Mouse (Mus musculus) lung, embryonic 15.5 days (tissue): Measurements from ENCODE around the gene Dpf2. TPM values are rescaled to one million over a fixed set of nuclear protein-coding genes. Genes with fewer than 3 reads are reported as not detected.
A peak's percentile ranks its signal among the peaks of the same experiment; 100 is the strongest.

Experiments used
- ATAC-seq: fragments of 200-750 bp; cut with Nextera tagmentation; 2 replicates; pipeline ENCODE4 v1.8.0; 2017; ENCODE audit warnings: moderate number of reproducible peaks, borderline replicate concordance; ENCODE audit not compliant: low FRiP score, low TSS enrichment; ENCODE audit errors: extremely low read depth
- H3K27ac ChIP-seq: fragments of 300-500 bp; sonication (generic); 2 replicates; pipeline ENCODE4 v1.5.1; 2015; ENCODE audit warnings: moderate library complexity, mild to moderate bottlenecking, inconsistent platforms
- H3K27me3 ChIP-seq: fragments of 300-500 bp; sonication (generic); 2 replicates; pipeline ENCODE4 v1.6.1; 2015; ENCODE audit warnings: inconsistent platforms
- H3K36me3 ChIP-seq: fragments of 300-500 bp; sonication (generic); 2 replicates; pipeline ENCODE4 v1.6.1; 2015; ENCODE audit warnings: inconsistent platforms
- H3K4me1 ChIP-seq: fragments of 300-500 bp; sonication (generic); 2 replicates; pipeline ENCODE4 v1.6.1; 2015; ENCODE audit warnings: inconsistent platforms
- H3K4me2 ChIP-seq: fragments of 300-500 bp; sonication (generic); 2 replicates; pipeline ENCODE4 v1.6.1; 2015; ENCODE audit warnings: inconsistent platforms, mild to moderate bottlenecking, moderate library complexity
- H3K4me3 ChIP-seq: fragments of 300-500 bp; sonication (generic); 2 replicates; pipeline ENCODE4 v1.5.1; 2015; ENCODE audit warnings: mild to moderate bottlenecking, inconsistent platforms
- H3K9ac ChIP-seq: fragments of 300-500 bp; sonication (generic); 2 replicates; pipeline ENCODE4 v1.6.1; 2015; ENCODE audit warnings: inconsistent platforms
- H3K9me3 ChIP-seq: fragments of 300-500 bp; sonication (generic); 2 replicates; pipeline ENCODE4 v1.6.1; 2016; ENCODE audit warnings: inconsistent platforms
- WGBS: fragments of 180-500 bp; shearing (Covaris S2); methylation state at CpG from one replicate; pipeline ENCODE4 v1.1.7; 2015; 5-methylcytosine and 5-hydroxymethylcytosine counted together
- polyA plus RNA-seq: library from polyadenylated mRNA; unstranded; fragments of >200 nt; fragmentation: Nextera tagmentation; extraction: Ambion mirVana; gene quantifications from 2 replicates; pipeline ENCODE4 v1.2.1, GENCODE M21; 2015

Gene Dpf2
- polyA plus RNA-seq, 1 experiment from 2014 or later: 147 TPM

- Histone ChIP-seq H3K36me3 (peaks cover 19% of the 10 kb centered on the region), H3K4me1 (peaks cover 45% of the 10 kb centered on the region), H3K27ac (peak overlapping the region; percentile 30), H3K4me2 (peak overlapping the region; percentile 97), H3K4me3 (peak overlapping the region; percentile 18), H3K27me3 (no peaks in the 10 kb centered on the region), H3K9ac (peak overlapping the region; percentile 22), H3K9me3 (no peaks in the 10 kb centered on the region)
- no peak for ATAC-seq
- 57% methylated on average over 15 of the region's 15 CpGs for WGBS
These were observed 9.5 kb upstream of the Dpf2 start for GRCm38 (mm10) chr19:5922119-5922942.

DNA sequence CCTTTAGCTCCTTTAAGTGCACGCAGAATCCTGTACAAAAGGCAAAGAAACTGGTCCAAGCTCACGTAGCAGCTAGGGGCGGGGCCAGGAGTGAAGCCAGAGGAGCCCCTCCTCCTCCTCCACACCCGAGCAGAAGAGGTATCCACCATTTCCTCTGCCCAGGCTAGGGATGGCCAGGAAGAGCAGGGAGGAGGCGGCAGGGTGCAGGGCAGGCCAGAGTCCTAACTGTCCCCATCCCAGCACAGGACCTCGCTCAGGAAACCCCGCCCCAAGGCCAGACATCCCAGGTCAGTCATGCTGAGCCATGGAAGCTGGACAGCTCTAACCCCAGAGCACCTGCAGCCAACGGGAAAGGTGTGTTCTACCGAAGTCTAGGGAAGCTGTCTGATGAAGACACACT, 8.9 kb upstream of the Dpf2 start:
- peak overlapping the region; percentile 18 for H3K4me3 ChIP-seq
- H3K4me1 ChIP-seq: peaks cover 41% of the 10 kb centered on the region
- peak overlapping the region; percentile 22 for H3K9ac ChIP-seq
- peak overlapping the region; percentile 30; the same call in 1 of the 2 replicates for H3K27ac ChIP-seq
- peaks cover 22% of the 10 kb centered on the region for H3K36me3 ChIP-seq
- peak overlapping the region; percentile 97 for H3K4me2 ChIP-seq
- 18% methylated on average over 9 of the region's 9 CpGs for WGBS
- no peak for ATAC-seq
- H3K27me3 ChIP-seq: no peaks in the 10 kb centered on the region
- no peaks in the 10 kb centered on the region for H3K9me3 ChIP-seq

- H3K36me3 ChIP-seq: peaks cover 12% of the 10 kb centered on the region
- peak overlapping the region; percentile 84 for H3K27ac ChIP-seq
- ATAC-seq: peak; percentile 95
- peak overlapping the region; percentile 90 for H3K4me3 ChIP-seq
- peak overlapping the region; percentile 99 for H3K9ac ChIP-seq
- H3K4me2 ChIP-seq: peak overlapping the region; percentile 74
- peaks cover 28% of the 10 kb centered on the region for H3K4me1 ChIP-seq
- under 1% methylated on average over 59 of the region's 59 CpGs for WGBS
- no peaks in the 10 kb centered on the region for H3K27me3 ChIP-seq
- H3K9me3 ChIP-seq: no peaks in the 10 kb centered on the region
These were observed 455 bp downstream of the Dpf2 start for GRCm38 (mm10) chr19:5912103-5913006.

GRCm38 (mm10) chr19:5911430-5912102, 1.2 kb downstream of the Dpf2 start:
- Histone ChIP-seq H3K27ac (peak overlapping the region; percentile 84), H3K4me1 (peaks cover 28% of the 10 kb centered on the region), H3K9me3 (no peaks in the 10 kb centered on the region), H3K4me3 (peak overlapping the region; percentile 90), H3K36me3 (peaks cover 16% of the 10 kb centered on the region), H3K27me3 (no peaks in the 10 kb centered on the region), H3K4me2 (peak overlapping the region; percentile 64), H3K9ac (peak overlapping the region; percentile 99)
- ATAC-seq: no peak
- WGBS: 3% methylated on average over 14 of the region's 14 CpGs

- peak overlapping the region; percentile 14 for H3K9ac ChIP-seq
- H3K27ac ChIP-seq: no peak overlapping the region
- peaks cover 28% of the 10 kb centered on the region for H3K4me1 ChIP-seq
- WGBS: 49% methylated on average over 6 of the region's 6 CpGs
- H3K9me3 ChIP-seq: no peaks in the 10 kb centered on the region
- H3K27me3 ChIP-seq: no peaks in the 10 kb centered on the region
- no peak for ATAC-seq
- peak overlapping the region; percentile 64 for H3K4me2 ChIP-seq
- H3K36me3 ChIP-seq: peaks cover 27% of the 10 kb centered on the region
- H3K4me3 ChIP-seq: peak overlapping the region; percentile 13; the same call in 1 of the 2 replicates
These were observed 2.6 kb downstream of the Dpf2 start for GRCm38 (mm10) chr19:5910221-5910620.

DNA sequence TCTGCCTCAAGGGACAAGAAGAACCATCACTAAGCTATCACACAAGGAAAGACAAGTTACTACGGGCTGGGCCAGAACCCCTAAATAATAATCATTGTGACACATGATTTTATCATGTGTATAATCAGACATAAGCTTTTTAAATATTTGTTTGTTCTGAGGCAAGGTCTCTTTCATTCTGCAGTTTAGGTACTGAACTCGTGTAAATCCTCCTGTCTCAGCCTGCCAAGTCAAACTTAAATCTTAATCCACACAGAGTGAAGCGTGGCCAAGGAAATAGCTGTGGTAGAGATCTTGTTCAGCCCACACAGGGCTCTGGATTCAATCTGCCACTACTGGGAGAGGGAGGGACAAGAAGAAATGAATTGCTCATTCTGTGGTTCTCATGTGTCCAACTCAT, 5.5 kb downstream of the Dpf2 start:
- H3K9ac ChIP-seq: no peak overlapping the region
- peaks cover 52% of the 10 kb centered on the region for H3K36me3 ChIP-seq
- H3K9me3 ChIP-seq: no peaks in the 10 kb centered on the region
- no peak overlapping the region for H3K4me3 ChIP-seq
- no peaks in the 10 kb centered on the region for H3K27me3 ChIP-seq
- no peak for ATAC-seq
- WGBS: 83% methylated on average over 3 of the region's 3 CpGs
- H3K4me2 ChIP-seq: no peak overlapping the region
- peaks cover 20% of the 10 kb centered on the region for H3K4me1 ChIP-seq
- no peak overlapping the region for H3K27ac ChIP-seq

DNA sequence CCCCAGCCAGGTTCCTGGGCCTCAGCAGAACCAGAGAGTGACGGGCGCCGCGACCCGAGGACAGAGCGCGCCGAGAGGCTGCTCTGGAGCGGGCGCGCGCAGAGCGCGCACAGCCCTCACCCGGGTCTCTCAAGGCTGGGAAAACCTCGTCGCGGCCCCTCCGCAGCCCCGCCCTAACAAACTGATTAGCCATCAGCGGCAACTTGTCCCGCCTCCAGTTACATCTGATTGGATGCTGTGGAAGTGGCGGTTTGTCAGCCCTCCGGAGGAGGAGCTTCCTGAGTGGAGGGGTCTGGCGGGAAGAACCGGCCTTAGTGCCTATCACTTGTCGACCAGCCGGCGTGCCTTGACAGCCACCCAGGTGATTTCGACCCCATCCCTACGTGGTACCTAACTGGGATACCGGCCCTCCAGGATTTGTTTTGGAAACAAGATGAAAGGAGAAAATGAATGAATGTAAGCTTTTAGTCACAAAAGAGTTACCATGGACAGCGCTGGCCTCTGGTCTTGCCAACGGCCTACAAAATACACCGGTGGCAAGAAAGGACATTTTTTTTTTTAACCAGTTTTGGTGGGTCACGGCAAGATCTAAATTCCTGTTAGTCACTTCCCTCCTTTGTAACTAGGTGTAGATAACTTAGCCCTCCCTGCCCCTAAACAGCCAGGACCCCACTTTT, 18.7 kb downstream of the Dpf2 start, which contains the start of gene Tigd3:
Tigd3 (minus strand) TSS at position 148 of the 677 bp plus-strand sequence.
- Histone ChIP-seq H3K36me3 (peaks cover 32% of the 10 kb centered on the region), H3K4me1 (peaks cover 22% of the 10 kb centered on the region), H3K27ac (peak within 1 kb of the TSS; percentile 61), H3K4me3 (peak within 1 kb of the TSS; percentile 62), H3K9me3 (no peaks in the 10 kb centered on the region), H3K9ac (peak within 1 kb of the TSS; percentile 73), H3K4me2 (peak within 1 kb of the TSS; percentile 96), H3K27me3 (no peaks in the 10 kb centered on the region)
- WGBS: 2% methylated on average over 36 of the region's 36 CpGs
- ATAC-seq: peak; percentile 96

DNA sequence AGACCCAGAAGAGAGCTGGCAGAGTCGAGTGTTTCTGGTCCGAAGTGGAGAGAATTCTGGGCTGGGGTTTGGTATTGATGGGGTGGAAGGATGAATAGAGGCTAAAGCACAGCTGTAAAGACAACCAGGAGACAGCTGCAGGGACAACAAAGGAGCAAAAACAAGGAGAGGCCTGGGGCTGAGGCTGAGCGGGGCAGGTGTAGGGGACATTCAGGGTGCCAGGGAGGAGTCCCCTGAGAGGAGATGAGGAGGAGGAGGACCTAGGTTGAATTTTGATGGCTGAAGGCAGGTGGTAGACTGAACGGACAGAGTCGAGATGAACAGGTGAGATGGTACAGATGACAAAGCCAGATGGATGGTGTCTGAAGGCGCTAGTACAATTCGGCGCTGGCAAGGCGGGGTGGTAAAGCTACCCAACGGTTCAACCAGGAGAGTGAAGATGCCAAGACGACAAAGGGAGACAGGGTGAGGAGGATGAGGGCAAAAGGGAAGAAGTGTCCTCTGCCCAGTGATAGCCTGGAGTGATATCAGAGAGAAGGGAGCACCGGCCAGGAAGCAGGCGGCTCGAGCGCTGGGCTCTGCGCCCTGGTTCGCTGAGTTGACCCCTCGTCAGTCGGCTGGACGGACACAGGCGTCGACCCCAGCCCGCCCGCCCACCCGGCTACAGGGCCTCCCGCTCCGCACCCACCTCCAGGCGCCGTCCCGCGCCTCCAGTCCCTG, 19.4 kb downstream of the Dpf2 start:
- Histone ChIP-seq H3K27me3 (no peaks in the 10 kb centered on the region), H3K36me3 (peaks cover 27% of the 10 kb centered on the region), H3K27ac (peak overlapping the region; percentile 61), H3K4me1 (peaks cover 22% of the 10 kb centered on the region), H3K4me3 (peak overlapping the region; percentile 62), H3K9ac (peak overlapping the region; percentile 73), H3K9me3 (no peaks in the 10 kb centered on the region), H3K4me2 (peak overlapping the region; percentile 96)
- peak; percentile 12; the same call in 1 of the 2 replicates for ATAC-seq
- WGBS: 6% methylated on average over 31 of the region's 31 CpGs

GRCm38 (mm10) chr19:5892735-5893134, 20.1 kb downstream of the Dpf2 start:
- no peak overlapping the region for H3K9ac ChIP-seq
- no peaks in the 10 kb centered on the region for H3K9me3 ChIP-seq
- peak overlapping the region; percentile 96 for H3K4me2 ChIP-seq
- no peaks in the 10 kb centered on the region for H3K27me3 ChIP-seq
- peaks cover 22% of the 10 kb centered on the region for H3K4me1 ChIP-seq
- peaks cover 24% of the 10 kb centered on the region for H3K36me3 ChIP-seq
- WGBS: 92% methylated on average over 13 of the region's 13 CpGs
- no peak for ATAC-seq
- H3K4me3 ChIP-seq: peak overlapping the region; percentile 62
- no peak overlapping the region for H3K27ac ChIP-seq

- ATAC-seq: no peak
- H3K4me3 ChIP-seq: no peak overlapping the region
- WGBS: 84% methylated on average over 7 of the region's 7 CpGs
- H3K9me3 ChIP-seq: no peaks in the 10 kb centered on the region
- no peak overlapping the region for H3K27ac ChIP-seq
- no peak overlapping the region for H3K4me2 ChIP-seq
- peaks cover 19% of the 10 kb centered on the region for H3K36me3 ChIP-seq
- H3K4me1 ChIP-seq: peaks cover 22% of the 10 kb centered on the region
- H3K9ac ChIP-seq: no peak overlapping the region
- no peaks in the 10 kb centered on the region for H3K27me3 ChIP-seq
These were observed 20.5 kb downstream of the Dpf2 start for GRCm38 (mm10) chr19:5892262-5892661.
